Mouse (Mus musculus) lung, adult 2 months (tissue): ENCODE data around the gene Hmgcl. TPM values are rescaled to one million over a fixed set of nuclear protein-coding genes. Genes with fewer than 3 reads are reported as not detected.
"Not testable (repeated sequence)": the region's sequence is repeated elsewhere in the genome, so short reads cannot be mapped to it uniquely, and the experiment has no call there.

Source experiments
- DNase-seq: peaks from one replicate; pipeline ENCODE4 v3.0.0; 2022
- H3K4me1 ChIP-seq: fragments of 200-500 bp; 2 replicates; pipeline ENCODE4 v1.6.1; 2011; ENCODE audit warnings: low read length; ENCODE audit not compliant: control insufficient read depth, insufficient read depth
- H3K4me3 ChIP-seq: fragments of 200-500 bp; replicated peaks from 2 replicates; pipeline ENCODE3; 2011; ENCODE audit warnings: low read depth, mild to moderate bottlenecking, control low read depth, low read length; ENCODE audit errors: extremely low read depth
- CTCF ChIP-seq: fragments of 200-500 bp; IDR thresholded peaks from 2 replicates; pipeline ENCODE4 v1.5.1; 2011; ENCODE audit warnings: mild to moderate bottlenecking, low read length, control low read depth; ENCODE audit not compliant: insufficient read depth
- POLR2A ChIP-seq: fragments of 200-500 bp; IDR thresholded peaks from 2 replicates; pipeline ENCODE4 v1.6.1; 2011; ENCODE audit warnings: low read depth, mild to moderate bottlenecking, control low read depth, low read length, borderline replicate concordance; ENCODE audit errors: extremely low read depth
- WGBS: fragments of 180-500 bp; shearing (Covaris S2); methylation state at CpG from one replicate; pipeline ENCODE4 v1.1.7; 2018; 5-methylcytosine and 5-hydroxymethylcytosine counted together
- polyA plus RNA-seq: library from polyadenylated mRNA; depleted of rRNA; stranded (reverse); fragments of >200 nt; gene quantifications from 2 replicates; pipeline ENCODE4 v1.2.3, GENCODE M21; 2012

The Hmgcl gene
- polyA plus RNA-seq, 1 experiment = 49.6 TPM

DNA sequence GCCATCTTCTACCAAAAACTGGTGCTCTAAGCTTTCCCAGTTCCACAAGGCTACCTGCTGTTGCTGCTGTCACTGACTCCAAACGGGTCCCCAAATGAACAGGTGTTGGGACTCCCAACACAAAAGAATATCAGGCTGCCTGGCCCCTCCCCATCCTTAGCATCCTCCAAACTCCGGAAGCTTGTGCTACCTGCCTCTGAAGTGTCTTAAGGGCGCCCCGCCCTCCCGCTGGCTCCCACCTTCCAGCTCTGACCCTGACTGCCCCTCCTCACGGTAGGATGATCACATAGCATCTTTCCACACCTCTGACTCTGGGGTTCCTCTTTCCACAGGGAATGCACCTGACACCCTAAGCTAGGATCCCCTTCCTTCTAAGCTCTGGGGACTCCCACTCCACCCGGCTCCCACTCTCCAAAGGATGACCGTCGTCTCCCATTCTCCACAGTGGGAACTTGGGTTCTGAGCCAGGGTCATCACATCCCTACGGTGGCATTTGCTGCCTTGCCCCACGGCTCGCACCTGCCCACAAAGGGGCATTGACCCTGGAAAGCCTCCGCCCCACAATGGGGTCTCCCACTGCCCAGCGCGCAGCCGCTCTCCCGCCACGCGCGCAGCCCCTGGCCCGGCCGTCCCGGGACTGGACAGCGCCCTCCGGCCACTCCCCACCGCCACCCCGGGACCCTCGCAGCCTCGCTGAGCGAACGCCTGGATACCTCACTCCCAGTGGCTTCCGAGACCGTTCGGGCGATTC is 25.7 kb downstream of the Hmgcl start:
- WGBS = 1% methylated on average over 34 of the region's 35 CpGs
- peak; percentile 46 for DNase-seq
- no peak for TF ChIP-seq POLR2A
- no peak for TF ChIP-seq CTCF
- H3K4me1 ChIP-seq = peaks cover 10% of the 10 kb centered on the region
- peak overlapping the region; percentile 82 for H3K4me3 ChIP-seq

DNA sequence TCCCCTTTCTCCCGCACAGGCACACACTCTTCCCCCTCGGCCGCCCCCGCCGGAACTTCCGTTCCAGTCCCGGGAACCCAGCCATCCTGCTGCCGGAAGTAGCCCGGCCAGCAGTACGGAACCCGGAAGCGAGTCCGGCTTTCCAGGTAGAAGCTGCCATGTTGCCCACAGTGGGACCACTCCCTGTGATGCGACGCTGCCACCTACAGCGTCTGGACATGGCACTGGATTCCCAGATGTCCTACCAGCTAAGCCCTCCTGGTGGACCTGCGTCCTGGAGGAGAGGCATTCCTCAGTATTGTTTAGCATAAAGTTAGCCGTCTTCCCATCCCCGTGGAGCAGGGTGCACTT is 26.3 kb downstream of the Hmgcl start, which contains the start of gene Lypla2:
TSS of gene Lypla2 (minus strand) at position 71 of the 351 bp plus-strand sequence.
- Histone ChIP-seq H3K4me1 (peaks cover 10% of the 10 kb centered on the region), H3K4me3 (peak within 1 kb of the TSS; percentile 82)
- DNase-seq = peak; percentile 86
- TF ChIP-seq CTCF (no peak), POLR2A (peak; percentile 70; the same call in 1 of the 2 replicates)
- WGBS = under 1% methylated on average over 19 of the region's 19 CpGs

DNA sequence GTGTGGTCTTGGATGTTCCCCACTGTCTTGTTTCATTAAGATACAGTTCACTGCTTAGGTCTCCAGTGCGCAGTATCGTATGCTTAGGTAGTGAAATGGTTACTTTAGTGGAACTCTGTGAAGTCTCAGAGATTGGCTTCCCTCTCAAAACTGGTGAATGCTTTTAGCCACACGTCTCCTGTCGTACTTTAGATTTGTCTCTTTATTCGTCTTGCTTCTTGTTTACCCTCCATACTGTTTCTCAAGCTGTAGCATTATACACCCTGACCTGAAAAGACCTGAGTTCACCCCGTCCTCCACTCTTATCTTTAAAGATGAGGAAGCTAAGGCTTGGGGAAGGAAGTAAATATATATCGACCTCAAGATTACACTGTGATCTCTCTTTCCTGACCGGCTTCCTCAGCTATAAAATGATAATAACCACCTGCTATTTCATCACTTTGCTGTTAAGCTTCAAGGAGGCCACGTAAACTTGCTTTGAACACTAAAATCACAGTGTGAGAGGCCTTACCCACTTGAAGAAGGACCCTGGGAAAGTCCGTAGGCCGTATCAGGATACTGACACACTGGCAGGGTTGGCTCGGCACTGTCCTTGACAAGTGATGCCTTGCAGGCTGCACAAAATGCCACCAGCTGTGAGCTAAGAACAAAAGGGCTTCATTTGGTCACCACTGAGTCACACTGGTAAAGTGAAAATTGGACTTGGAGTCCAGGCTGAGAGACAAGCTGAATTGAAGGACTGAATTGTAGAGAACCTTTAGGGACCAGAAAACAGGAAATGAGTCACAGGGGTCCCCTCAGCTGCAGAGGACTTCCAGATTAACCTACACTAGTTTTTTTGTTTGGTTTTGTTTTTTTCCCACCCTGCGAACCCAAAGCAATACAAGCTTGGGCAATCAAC is 26.9 kb downstream of the Hmgcl start:
- peaks cover 10% of the 10 kb centered on the region for H3K4me1 ChIP-seq
- no peak for DNase-seq
- WGBS = 45% methylated on average over 13 of the region's 13 CpGs

DNA sequence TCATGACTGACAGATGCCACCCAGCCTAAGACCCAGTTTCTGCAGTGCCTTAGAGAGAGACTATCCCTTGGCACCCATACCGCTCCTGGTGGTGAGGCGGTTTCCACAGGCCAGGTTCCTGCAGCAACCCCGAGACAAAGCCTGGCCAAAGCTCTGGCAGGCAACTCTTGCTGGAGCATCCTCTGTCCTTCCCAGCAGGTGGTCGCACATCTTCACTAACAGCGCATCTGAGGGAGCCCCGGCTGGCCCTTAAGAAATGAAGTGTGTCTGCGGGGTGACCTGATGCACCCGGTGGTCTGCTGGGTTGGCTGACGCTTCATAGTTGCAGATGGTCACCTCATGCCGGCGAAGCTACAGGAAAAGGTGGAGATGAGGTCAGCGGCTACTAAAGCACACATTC is 29.9 kb downstream of the Hmgcl start:
- no peak for TF ChIP-seq CTCF
- TF ChIP-seq POLR2A = no peak
- DNase-seq = no peak
- WGBS = 94% methylated on average over 12 of the region's 12 CpGs
- Histone ChIP-seq H3K4me1 (peaks cover 10% of the 10 kb centered on the region), H3K4me3 (no peak overlapping the region)

More for the DNA sequence above, 26.9 kb downstream of the Hmgcl start:
- peak overlapping the region; percentile 82 for H3K4me3 ChIP-seq
- TF ChIP-seq POLR2A = no peak
- TF ChIP-seq CTCF = no peak

DNA sequence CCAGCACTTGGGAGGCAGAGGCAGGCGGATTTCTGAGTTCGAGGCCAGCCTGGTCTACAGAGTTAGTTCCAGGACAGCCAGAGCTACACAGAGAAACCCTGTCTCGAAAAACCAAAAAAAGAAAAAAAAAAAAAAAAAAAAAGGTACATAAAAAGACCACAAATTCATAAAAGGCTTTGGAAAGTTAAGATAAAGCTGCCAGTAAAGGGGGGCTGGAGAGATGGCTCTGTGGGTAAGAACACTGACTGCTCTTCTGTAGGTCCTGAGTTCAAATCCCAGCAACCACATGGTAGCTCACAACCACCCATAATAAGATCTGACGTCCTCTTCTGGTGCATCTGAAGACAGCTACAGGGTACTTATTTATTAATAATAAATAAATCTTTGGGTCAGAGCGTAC is 34.0 kb downstream of the Hmgcl start:
- H3K4me1 ChIP-seq, DNase-seq, H3K4me3 ChIP-seq: not testable (repeated sequence)
- 94% methylated on average over 5 of the region's 5 CpGs for WGBS

DNA sequence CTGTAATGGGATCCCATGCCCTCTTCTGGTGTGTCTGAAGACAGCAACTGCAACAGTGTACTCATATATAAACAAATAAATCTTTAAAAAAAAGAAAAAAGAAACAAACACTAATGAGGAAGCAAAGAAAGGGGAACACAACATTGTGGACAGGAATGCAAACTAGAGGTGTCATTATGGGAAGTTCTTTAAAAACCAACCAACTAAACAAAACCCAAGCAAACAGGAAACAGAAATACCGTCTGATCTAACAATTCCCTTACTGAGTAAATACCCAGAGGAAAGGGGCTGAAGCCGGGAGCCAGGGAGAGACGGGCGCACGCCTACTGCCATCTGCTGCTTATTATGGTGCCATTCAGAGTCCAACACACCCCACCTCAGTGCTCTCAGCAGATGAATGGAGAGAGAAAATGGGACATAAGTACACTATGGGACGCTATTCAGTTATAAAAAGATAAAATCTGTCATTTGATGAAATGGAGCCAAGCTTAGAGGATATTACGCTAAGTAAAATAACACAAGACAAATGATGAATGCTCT is 35.3 kb downstream of the Hmgcl start:
- TF ChIP-seq POLR2A = no peak
- no peak for TF ChIP-seq CTCF
- Histone ChIP-seq H3K4me1 (no peaks in the 10 kb centered on the region; the same call in 1 of the 2 replicates), H3K4me3 (no peak overlapping the region)
- no peak for DNase-seq
- WGBS = 46% methylated on average over 7 of the region's 7 CpGs

DNA sequence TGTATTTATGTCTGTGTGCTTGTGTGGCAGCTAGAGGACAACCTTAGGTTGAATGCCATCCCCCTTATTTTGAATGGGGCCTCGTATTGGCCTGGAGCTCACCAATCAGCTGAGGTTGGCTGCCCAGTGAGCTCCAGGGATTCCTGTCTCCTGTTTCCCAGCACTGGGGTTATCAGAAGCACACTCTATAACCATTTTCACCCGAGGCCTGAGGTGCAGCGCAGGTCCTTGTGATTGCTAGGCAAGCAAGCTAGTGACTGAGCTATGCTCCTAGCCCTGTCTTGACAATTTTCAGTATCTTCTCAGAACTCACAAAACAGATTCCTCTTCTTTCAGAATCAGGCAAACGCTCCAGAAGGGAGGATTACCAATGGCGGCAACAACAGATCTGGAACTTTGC is 38.3 kb downstream of the Hmgcl start:
- 80% methylated on average over 5 of the region's 5 CpGs for WGBS
- Histone ChIP-seq H3K4me3 (no peak overlapping the region), H3K4me1 (no peaks in the 10 kb centered on the region; the same call in 1 of the 2 replicates)
- no peak for TF ChIP-seq POLR2A
- no peak for TF ChIP-seq CTCF
- no peak for DNase-seq

DNA sequence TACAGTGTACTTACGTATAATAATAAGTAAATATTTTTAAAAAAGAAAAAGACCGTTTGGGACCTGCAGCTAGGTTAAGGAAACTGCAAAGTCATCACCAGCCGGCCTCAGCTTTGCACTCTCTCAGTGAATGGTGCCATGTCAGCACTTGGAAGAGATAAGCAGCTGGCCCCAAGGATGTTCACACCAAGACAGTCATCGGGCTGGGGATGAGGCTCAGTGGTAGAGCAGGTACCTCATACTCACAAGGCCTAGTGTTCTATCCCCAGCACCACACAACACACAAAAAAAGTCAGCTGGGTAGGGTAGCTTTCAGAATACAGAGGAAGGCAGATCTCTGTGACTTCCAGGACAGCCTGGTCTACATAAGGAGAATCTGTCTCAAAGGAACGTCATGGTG is 38.9 kb downstream of the Hmgcl start:
- TF ChIP-seq CTCF = no peak
- TF ChIP-seq POLR2A = no peak
- Histone ChIP-seq H3K4me3 (no peak overlapping the region), H3K4me1 (no peaks in the 10 kb centered on the region; the same call in 1 of the 2 replicates)
- 82% methylated on average over 5 of the region's 5 CpGs for WGBS
- DNase-seq = no peak

DNA sequence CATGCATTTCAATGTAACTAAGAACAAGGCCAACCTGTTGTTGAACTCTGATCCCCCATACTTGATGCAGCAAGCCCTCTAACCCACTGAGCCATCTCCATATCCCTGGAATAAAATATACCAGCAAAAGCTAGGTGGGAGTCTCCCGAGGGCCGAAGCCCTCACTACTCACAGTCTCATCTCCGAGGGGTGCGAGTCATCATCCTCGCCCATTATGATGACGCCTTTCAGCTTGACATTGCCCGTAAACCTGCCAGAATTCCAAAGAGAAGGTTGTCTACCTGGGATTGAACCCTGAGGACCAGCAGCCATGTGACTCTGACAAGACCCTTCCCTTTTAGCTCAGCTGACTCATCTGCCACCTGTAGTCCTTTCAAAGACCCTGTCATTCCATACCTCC is 39.5 kb downstream of the Hmgcl start:
- H3K4me3 ChIP-seq = no peak overlapping the region
- no peak for TF ChIP-seq POLR2A
- no peak for TF ChIP-seq CTCF
- no peak for DNase-seq
- 84% methylated on average over 7 of the region's 7 CpGs for WGBS
- no peaks in the 10 kb centered on the region; the same call in 1 of the 2 replicates for H3K4me1 ChIP-seq
